Mouse (Mus musculus) stomach, embryonic 14.5 days (tissue): ENCODE data around the gene Wdfy1. TPM values are rescaled to one million over a fixed set of nuclear protein-coding genes. Genes with fewer than 3 reads are reported as not detected.

Experiments used
- polyA plus RNA-seq: library from polyadenylated mRNA; unstranded; fragments of >200 nt; fragmentation: Nextera tagmentation; extraction: Ambion mirVana; gene quantifications from 2 replicates; pipeline ENCODE4 v1.2.1, GENCODE M21; 2014

The Wdfy1 gene
- polyA plus RNA-seq, 1 experiment from 2014 or later = 40.5 TPM

Other genes starting within 250 kb of the Wdfy1 start
- 0.43 and 0.50 TPM in 2 replicates for gene Ap1s3, start 104.2 kb downstream of the Wdfy1 start, polyA plus RNA-seq
- gene Mrpl44, start 125 bp downstream of the Wdfy1 start, polyA plus RNA-seq = 47.2 and 48.5 TPM in 2 replicates
- gene Serpine2, start 85.0 kb upstream of the Wdfy1 start, polyA plus RNA-seq = 127 and 131 TPM in 2 replicates